ENCODE assay signal across 22 mouse cellular contexts in genomic region chr1:64641069-64641468, GRCm38 (mm10).
"Had no signal": no experiment of that assay in that cellular context is flagged by ENCODE, and none has a peak within 500 bp of the region (broad histone marks: within the 10 kb centered on the region; RNA-seq: fewer than 3 reads in every experiment).

No protein-coding gene starts in this region.

- DNase-seq: kidney, postnatal 10 days; kidney, postnatal 36 days; liver; lung, adult 18-20 months; lung, postnatal 10 days; lung, postnatal 36 days; retina, postnatal 1 day; right cerebral cortex, postnatal 25 days; spleen, adult 18-20 months; thymus, postnatal 25 days had no signal

- ATAC-seq: liver, embryonic 12.5 days; midbrain, embryonic 13.5 days; midbrain, embryonic 16.5 days had no signal

- H3K27me3 ChIP-seq: limb, embryonic 13.5 days; liver, embryonic 12.5 days; liver, embryonic 15.5 days; lung, embryonic 15.5 days; megakaryocyte, embryonic 14.5 days; midbrain, embryonic 13.5 days; neural tube, embryonic 13.5 days; stomach, embryonic 15.5 days had no signal

- H3K36me3 ChIP-seq: limb, embryonic 10.5 days; limb, embryonic 13.5 days; liver, embryonic 12.5 days; liver, embryonic 15.5 days; lung, embryonic 15.5 days; midbrain, embryonic 10.5 days; midbrain, embryonic 13.5 days; neural tube, embryonic 13.5 days; stomach, embryonic 15.5 days had no signal

- H3K27ac ChIP-seq: limb, embryonic 10.5 days; limb, embryonic 13.5 days; liver, embryonic 12.5 days; liver, embryonic 15.5 days; lung, embryonic 15.5 days; midbrain, embryonic 10.5 days; midbrain, embryonic 13.5 days; neural tube, embryonic 13.5 days; stomach, embryonic 15.5 days had no signal

- H3K4me3 ChIP-seq: limb, embryonic 10.5 days; limb, embryonic 13.5 days; liver, embryonic 12.5 days; liver, embryonic 15.5 days; lung, embryonic 15.5 days; megakaryocyte, embryonic 14.5 days; midbrain, embryonic 10.5 days; midbrain, embryonic 13.5 days; myocyte; neural tube, embryonic 13.5 days; stomach, embryonic 15.5 days had no signal

- H3K9me3 ChIP-seq: limb, embryonic 10.5 days; limb, embryonic 13.5 days; liver, embryonic 12.5 days; liver, embryonic 15.5 days; lung, embryonic 15.5 days; midbrain, embryonic 10.5 days; midbrain, embryonic 13.5 days; neural tube, embryonic 13.5 days; stomach, embryonic 15.5 days had no signal

- H3K9ac ChIP-seq: limb, embryonic 13.5 days; liver, embryonic 12.5 days; liver, embryonic 15.5 days; lung, embryonic 15.5 days; midbrain, embryonic 13.5 days; neural tube, embryonic 13.5 days; stomach, embryonic 15.5 days had no signal

- H3K4me1 ChIP-seq: limb, embryonic 10.5 days; limb, embryonic 13.5 days; lung, embryonic 15.5 days; midbrain, embryonic 10.5 days; midbrain, embryonic 13.5 days; neural tube, embryonic 13.5 days; stomach, embryonic 15.5 days had no signal

- H3K4me2 ChIP-seq: limb, embryonic 13.5 days; liver, embryonic 12.5 days; liver, embryonic 15.5 days; lung, embryonic 15.5 days; midbrain, embryonic 13.5 days; neural tube, embryonic 13.5 days; stomach, embryonic 15.5 days had no signal
